Mouse (Mus musculus): ENCODE measurements around the gene Spryd4. TPM values are rescaled to one million over a fixed set of nuclear protein-coding genes. Genes with fewer than 3 reads are reported as not detected.
"Not testable (repeated sequence)": the region's sequence is repeated elsewhere in the genome, so short reads cannot be mapped to it uniquely, and the experiment has no call there.

Spryd4 gene
- total and polyA plus RNA-seq, 2 experiments from 2014 or later: 20.8 to 22.7 TPM

DNA sequence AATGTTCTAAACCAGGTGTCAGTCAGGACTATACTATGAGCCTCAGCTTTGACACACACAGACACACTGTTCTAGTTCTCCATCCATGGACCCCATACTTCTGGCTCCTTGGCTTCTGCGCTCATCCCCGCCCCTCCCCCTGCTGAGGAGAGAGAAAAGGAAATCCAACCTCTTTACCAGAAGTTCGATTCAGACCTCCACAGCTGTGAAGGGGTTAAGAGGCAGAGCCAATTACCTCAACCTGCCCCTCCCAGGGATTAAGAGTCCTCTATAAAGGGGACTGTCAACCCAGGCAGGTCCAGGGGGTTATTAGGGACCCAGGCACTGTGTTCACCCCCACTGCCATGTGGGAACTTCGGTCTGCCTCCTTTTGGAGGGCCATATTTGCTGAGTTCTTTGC, 13.9 kb upstream of the Spryd4 start, which contains the start of gene Mip:
Mip (plus strand) TSS at position 301 of the 400 bp plus-strand sequence.
- 19% methylated on average over 4 of the region's 4 CpGs for WGBS
- Histone ChIP-seq H3K9ac (no peak within 1 kb of the TSS), H3K4me2 (ENCODE audit: low read depth) (no peak within 1 kb of the TSS), H3K4me1 (ENCODE audit: insufficient read depth) (no peaks in the 10 kb centered on the region), H3K27ac (ENCODE audit: low read depth, low read length) (no peak within 1 kb of the TSS), H3K4me3 (ENCODE audit: low read depth, low read length) (no peak within 1 kb of the TSS), H3K9me3 (ENCODE audit: low read length) (no peaks in the 10 kb centered on the region), H3K27me3 (ENCODE audit: insufficient read depth, low read length) (no peaks in the 10 kb centered on the region), H3K36me3 (ENCODE audit: insufficient read depth) (no peaks in the 10 kb centered on the region)
- ATAC-seq (no peak), DNase-seq (no peak)
- TF ChIP-seq CTCF (IDR thresholded peaks at IDR 0.05; ENCODE audit: low read depth): no peak

DNA sequence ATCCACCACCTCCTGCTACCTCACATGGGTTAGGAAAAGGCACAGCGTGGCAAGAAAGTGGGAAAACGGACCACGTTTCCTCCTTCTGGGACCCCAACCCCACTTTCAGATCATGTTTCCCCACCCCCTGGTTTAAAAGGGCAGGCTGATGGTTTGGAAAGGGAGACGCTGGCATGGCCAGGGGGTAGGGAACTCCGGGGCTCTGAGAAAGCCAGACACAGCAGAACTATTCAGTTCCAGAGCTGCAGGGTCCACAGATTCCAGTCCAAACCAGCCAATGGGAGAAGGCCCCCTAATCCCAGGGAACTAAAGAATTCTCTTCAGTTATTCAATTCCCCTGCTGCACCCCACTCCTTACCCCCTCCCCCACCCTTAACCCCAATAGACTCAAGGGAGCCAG, 13.5 kb upstream of the Spryd4 start:
- no peak for TF ChIP-seq CTCF (IDR thresholded peaks at IDR 0.05; ENCODE audit: low read depth)
- no peak overlapping the region for H3K4me3 ChIP-seq (ENCODE audit: low read depth, low read length)
- 30% methylated on average over 5 of the region's 5 CpGs for WGBS

GRCm38 (mm10) chr10:128221533-128222286, 10.1 kb upstream of the Spryd4 start:
- H3K27ac ChIP-seq (ENCODE audit: low read depth, low read length): no peak overlapping the region
- no peak overlapping the region for H3K4me2 ChIP-seq (ENCODE audit: low read depth)
- DNase-seq: no peak
- no peak for TF ChIP-seq CTCF (IDR thresholded peaks at IDR 0.05; ENCODE audit: low read depth)
- H3K9me3 ChIP-seq (ENCODE audit: low read length): no peaks in the 10 kb centered on the region
- no peaks in the 10 kb centered on the region for H3K27me3 ChIP-seq (ENCODE audit: insufficient read depth, low read length)
- no peak overlapping the region for H3K9ac ChIP-seq
- 72% methylated on average over 16 of the region's 16 CpGs for WGBS
- no peaks in the 10 kb centered on the region for H3K36me3 ChIP-seq (ENCODE audit: insufficient read depth)
- ATAC-seq: no peak
- no peak overlapping the region for H3K4me3 ChIP-seq (ENCODE audit: low read depth, low read length)
- H3K4me1 ChIP-seq (ENCODE audit: insufficient read depth): no peaks in the 10 kb centered on the region

More for the DNA sequence above, 13.5 kb upstream of the Spryd4 start:
- Histone ChIP-seq H3K4me2 (ENCODE audit: low read depth) (no peak overlapping the region), H3K9ac (no peak overlapping the region), H3K36me3 (ENCODE audit: insufficient read depth) (no peaks in the 10 kb centered on the region), H3K4me1 (ENCODE audit: insufficient read depth) (no peaks in the 10 kb centered on the region), H3K27ac (ENCODE audit: low read depth, low read length) (no peak overlapping the region), H3K27me3 (ENCODE audit: insufficient read depth, low read length) (no peaks in the 10 kb centered on the region), H3K9me3 (ENCODE audit: low read length) (no peaks in the 10 kb centered on the region)
- DNase-seq: no peak
- no peak for ATAC-seq

DNA sequence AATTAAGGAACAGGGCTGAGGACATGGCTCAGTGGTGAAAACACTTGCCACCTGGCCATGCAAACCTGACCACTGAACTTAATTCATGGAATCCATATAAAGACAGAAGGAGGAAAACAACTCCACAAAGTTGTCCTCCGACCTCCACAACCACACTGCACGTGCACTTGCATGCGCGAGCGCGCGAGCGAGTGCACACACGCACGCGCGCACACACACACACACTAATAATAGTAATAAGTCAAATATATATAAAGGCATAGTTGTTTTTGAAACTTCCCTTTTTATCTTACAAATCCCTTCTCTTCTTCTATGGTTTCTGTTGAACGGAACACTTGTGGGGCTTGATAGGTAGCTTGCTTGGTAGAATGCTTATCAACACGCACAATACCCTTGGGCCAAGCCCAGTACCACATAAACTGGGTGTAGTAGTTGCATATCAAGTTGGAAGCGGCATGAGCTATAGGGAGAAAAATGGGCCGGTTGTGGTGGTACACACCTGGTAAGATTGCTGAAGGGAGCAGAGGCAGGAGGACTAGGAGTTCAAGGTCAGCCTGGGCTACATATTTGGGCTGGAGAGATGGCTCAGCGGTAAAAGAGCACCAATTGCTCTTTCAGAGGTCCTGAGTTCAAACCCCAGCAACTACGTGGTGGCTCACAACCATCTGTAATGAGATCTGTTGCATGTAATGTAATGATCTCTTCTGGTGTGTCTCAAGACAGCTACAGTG, 6.9 kb upstream of the Spryd4 start:
- WGBS: 95% methylated on average over 18 of the region's 18 CpGs
- no peaks in the 10 kb centered on the region for H3K9me3 ChIP-seq (ENCODE audit: low read length)
- no peak overlapping the region for H3K27ac ChIP-seq (ENCODE audit: low read depth, low read length)
- H3K9ac ChIP-seq: no peak overlapping the region
- H3K36me3 ChIP-seq (ENCODE audit: insufficient read depth): no peaks in the 10 kb centered on the region
- H3K4me3 ChIP-seq (ENCODE audit: low read depth, low read length): no peak overlapping the region
- ATAC-seq (no peak), DNase-seq (no peak)
- H3K4me1 ChIP-seq (ENCODE audit: insufficient read depth): no peaks in the 10 kb centered on the region
- no peak overlapping the region for H3K4me2 ChIP-seq (ENCODE audit: low read depth)
- TF ChIP-seq CTCF (IDR thresholded peaks at IDR 0.05; ENCODE audit: low read depth): no peak
- no peaks in the 10 kb centered on the region for H3K27me3 ChIP-seq (ENCODE audit: insufficient read depth, low read length)

- peaks cover 5% of the 10 kb centered on the region; the same call in 1 of the 2 replicates for H3K4me1 ChIP-seq (ENCODE audit: insufficient read depth)
- no peaks in the 10 kb centered on the region for H3K27me3 ChIP-seq (ENCODE audit: insufficient read depth, low read length)
- H3K27ac ChIP-seq (ENCODE audit: low read depth, low read length): no peak overlapping the region
- H3K9me3 ChIP-seq (ENCODE audit: low read length): no peaks in the 10 kb centered on the region
- no peak overlapping the region for H3K4me3 ChIP-seq (ENCODE audit: low read depth, low read length)
- no peak for TF ChIP-seq CTCF (IDR thresholded peaks at IDR 0.05; ENCODE audit: low read depth)
- ATAC-seq: no peak
- no peaks in the 10 kb centered on the region for H3K36me3 ChIP-seq (ENCODE audit: insufficient read depth)
- H3K4me2 ChIP-seq (ENCODE audit: low read depth): no peak overlapping the region
- DNase-seq: no peak
- H3K9ac ChIP-seq: no peak overlapping the region
- 89% methylated on average over 5 of the region's 5 CpGs for WGBS
Measured at GRCm38 (mm10) chr10:128214981-128215380, 3.4 kb upstream of the Spryd4 start.

- not testable (repeated sequence) for H3K9me3 ChIP-seq (ENCODE audit: low read length); DNase-seq; H3K27me3 ChIP-seq (ENCODE audit: insufficient read depth, low read length); H3K4me3 ChIP-seq (ENCODE audit: low read depth, low read length); H3K36me3 ChIP-seq (ENCODE audit: insufficient read depth); H3K27ac ChIP-seq (ENCODE audit: low read depth, low read length); H3K9ac ChIP-seq; ATAC-seq; H3K4me2 ChIP-seq (ENCODE audit: low read depth); H3K4me1 ChIP-seq (ENCODE audit: insufficient read depth)
- 94% methylated on average over 4 of the region's 4 CpGs for WGBS
Measured at GRCm38 (mm10) chr10:128214112-128214511, 2.5 kb upstream of the Spryd4 start.

GRCm38 (mm10) chr10:128212871-128213323, 1.3 kb upstream of the Spryd4 start:
- H3K4me2 ChIP-seq (ENCODE audit: low read depth): peak overlapping the region; percentile 44
- no peaks in the 10 kb centered on the region for H3K27me3 ChIP-seq (ENCODE audit: insufficient read depth, low read length)
- H3K4me3 ChIP-seq (ENCODE audit: low read depth, low read length): peak overlapping the region; percentile 12
- WGBS: under 1% methylated on average over 18 of the region's 18 CpGs
- ATAC-seq (0 out of 2 replicates have a peak, but pooled peaks have one; percentile 30), DNase-seq (peak; percentile 58)
- no peaks in the 10 kb centered on the region for H3K36me3 ChIP-seq (ENCODE audit: insufficient read depth)
- H3K4me1 ChIP-seq (ENCODE audit: insufficient read depth): peaks cover 5% of the 10 kb centered on the region; the same call in 1 of the 2 replicates
- peak; percentile 72 for TF ChIP-seq CTCF (IDR thresholded peaks at IDR 0.05; ENCODE audit: low read depth)
- H3K27ac ChIP-seq (ENCODE audit: low read depth, low read length): no peak overlapping the region
- H3K9ac ChIP-seq: no peak overlapping the region
- no peaks in the 10 kb centered on the region for H3K9me3 ChIP-seq (ENCODE audit: low read length)

Data from forebrain, postnatal 0 days (tissue).